Mouse (Mus musculus) right cerebral cortex, postnatal 25 days (tissue): ENCODE data around the gene Large1.
"Not testable (repeated sequence)": the region's sequence is repeated elsewhere in the genome, so short reads cannot be mapped to it uniquely, and the experiment has no call there.

Experiments
- DNase-seq: peaks from one replicate; pipeline ENCODE4 v3.0.0; 2022

The Large1 gene

DNA sequence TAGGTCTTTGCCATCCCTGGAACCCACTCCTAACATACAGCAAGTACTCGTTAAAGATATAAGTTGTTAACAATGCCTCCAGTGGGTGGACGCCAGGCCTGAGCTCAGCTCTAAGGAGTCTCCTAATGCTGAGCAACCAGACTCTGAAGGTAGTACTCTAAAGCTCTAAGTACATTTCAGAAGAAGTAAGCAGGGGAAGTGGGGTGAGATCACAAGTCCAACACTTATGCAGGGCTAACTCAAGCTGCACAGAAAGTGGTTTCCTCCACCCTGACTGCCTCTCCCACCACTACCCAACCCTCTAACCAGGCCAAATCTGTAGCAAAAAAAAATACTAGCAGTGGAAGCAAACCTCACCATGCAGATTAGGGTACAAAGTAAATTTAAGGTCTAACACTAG is 61.7 kb downstream of the Large1 start:
- no peak for DNase-seq

GRCm38 (mm10) chr8:73290636-73291035 is 62.7 kb downstream of the Large1 start:
- no peak for DNase-seq

GRCm38 (mm10) chr8:73289831-73290230 is 63.5 kb downstream of the Large1 start:
- no peak for DNase-seq

DNA sequence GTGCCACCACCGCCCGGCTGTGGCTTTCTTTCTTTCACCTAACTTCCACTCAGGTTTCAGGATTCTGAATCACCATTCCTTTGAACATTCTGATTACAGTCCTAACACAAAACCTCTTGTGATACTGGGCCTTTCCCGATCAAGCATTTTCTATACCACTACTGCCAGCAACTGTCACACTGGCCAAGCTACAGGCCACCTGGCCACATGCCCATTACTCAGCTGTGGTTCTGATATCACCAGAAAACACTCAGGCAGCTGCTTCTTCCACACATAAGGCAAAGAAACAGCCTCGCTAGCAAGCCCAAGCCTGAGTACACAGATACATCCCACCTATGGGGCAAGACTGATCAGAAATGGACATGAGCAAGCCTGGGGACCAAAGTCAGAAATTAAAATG is 71.3 kb downstream of the Large1 start:
- DNase-seq, result no peak

DNA sequence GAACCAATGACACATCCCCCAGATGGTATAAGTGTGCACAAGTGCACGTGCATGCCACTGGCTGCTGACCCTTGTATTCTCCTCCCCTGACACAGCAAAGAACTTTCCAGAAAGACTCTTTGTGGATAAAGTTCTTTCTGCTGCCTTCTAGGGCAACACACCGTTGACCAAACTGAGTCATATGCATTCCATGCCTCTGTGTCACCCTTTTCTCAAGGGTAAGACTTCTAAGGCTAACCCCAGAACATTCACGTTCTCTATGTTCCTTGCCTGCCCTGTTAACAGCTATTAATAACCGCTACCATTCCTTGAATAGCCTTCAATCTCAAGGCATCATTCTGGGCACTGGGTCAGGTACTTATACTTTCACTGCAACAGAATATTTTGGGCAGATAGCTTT is 77.3 kb downstream of the Large1 start:
- DNase-seq, result no peak

GRCm38 (mm10) chr8:73275445-73275844 is 77.9 kb downstream of the Large1 start:
- DNase-seq, result not testable (repeated sequence)

- no peak for DNase-seq
These were observed 80.2 kb downstream of the Large1 start for GRCm38 (mm10) chr8:73273150-73273549.

GRCm38 (mm10) chr8:73270991-73271390 is 82.3 kb downstream of the Large1 start:
- DNase-seq, result no peak

- no peak for DNase-seq
These were observed 95.4 kb downstream of the Large1 start for GRCm38 (mm10) chr8:73257981-73258380.

DNA sequence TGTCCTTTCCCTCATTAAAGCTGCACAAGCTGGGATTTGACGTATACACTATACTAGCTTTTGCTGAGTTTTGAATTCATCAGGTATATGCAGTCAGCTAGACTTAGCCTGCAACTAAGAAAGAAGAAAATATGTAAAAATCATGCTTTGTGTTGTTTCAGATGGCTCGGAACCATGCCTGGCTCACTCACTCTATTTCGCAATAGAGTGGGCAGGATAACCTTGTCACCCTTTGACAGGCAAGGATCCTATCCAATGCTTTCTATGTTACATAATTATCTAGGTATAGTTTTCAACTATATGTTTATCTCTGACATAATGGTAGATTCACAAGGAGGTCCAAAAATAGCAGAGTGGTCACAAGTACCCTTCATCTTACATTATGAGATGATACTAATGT is 109.2 kb downstream of the Large1 start:
- DNase-seq, result no peak

- DNase-seq, result no peak
These were observed 111.3 kb downstream of the Large1 start for GRCm38 (mm10) chr8:73242066-73242465.

GRCm38 (mm10) chr8:73234209-73234608 is 119.1 kb downstream of the Large1 start:
- no peak for DNase-seq

DNA sequence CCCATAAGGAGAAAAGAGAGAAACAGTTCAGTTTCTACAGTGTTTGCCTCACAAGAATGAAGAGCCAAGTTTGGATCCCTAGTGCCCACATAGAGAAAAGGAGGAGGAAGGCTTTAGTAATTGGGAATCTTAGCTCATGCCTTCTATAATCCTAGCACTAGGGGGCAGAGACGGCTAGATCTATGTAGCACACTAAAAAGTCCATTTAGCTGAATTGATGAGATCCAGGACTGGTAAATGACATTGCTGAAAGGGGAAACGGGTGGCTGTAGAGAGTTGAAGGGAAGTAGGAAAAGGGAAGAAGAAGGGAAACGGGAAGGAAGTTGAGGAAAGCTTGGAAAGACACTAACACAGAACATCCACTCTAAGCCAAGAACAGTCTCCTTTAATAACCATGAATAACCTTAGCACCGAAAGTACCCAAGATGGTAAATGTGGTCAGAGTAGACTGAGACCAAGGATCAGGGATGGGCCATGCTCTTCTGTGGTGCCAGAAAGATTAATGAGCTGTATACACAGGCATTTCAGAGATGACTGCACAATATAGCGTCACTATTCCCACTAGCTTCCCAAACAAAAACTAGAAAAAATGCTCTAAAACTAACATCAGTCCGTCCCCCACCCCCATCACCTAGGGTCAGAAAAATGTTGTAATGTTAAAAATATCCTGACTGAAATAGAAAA is 119.8 kb downstream of the Large1 start:
- DNase-seq, result peak; percentile 31

GRCm38 (mm10) chr8:73226841-73227240 is 126.5 kb downstream of the Large1 start:
- DNase-seq, result no peak

- DNase-seq, result no peak
These were observed 127.7 kb downstream of the Large1 start for GRCm38 (mm10) chr8:73225654-73226053.

- no peak for DNase-seq
These were observed 134.0 kb downstream of the Large1 start for GRCm38 (mm10) chr8:73219178-73219811.

- DNase-seq, result no peak
These were observed 146.5 kb downstream of the Large1 start for GRCm38 (mm10) chr8:73206831-73207230.

DNA sequence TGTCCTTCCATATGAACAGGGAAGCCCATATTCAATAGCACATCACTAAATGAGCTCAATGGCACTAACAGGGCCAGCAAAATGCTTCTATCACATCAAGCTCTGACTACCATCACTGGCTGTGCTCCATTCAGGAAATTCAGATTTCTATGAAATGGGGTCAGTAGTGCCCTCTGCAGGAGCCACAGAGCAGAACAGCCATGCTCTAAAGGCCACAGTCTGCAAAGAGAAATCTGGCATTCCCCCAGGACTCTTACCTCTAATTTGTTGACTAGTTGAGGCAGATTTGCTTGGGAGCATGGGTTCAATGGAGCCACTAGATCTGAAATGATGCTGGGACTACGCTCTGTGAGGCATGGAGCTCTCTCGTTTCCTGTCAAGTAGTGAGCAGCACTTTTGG is 151.5 kb downstream of the Large1 start:
- DNase-seq, result no peak

DNA sequence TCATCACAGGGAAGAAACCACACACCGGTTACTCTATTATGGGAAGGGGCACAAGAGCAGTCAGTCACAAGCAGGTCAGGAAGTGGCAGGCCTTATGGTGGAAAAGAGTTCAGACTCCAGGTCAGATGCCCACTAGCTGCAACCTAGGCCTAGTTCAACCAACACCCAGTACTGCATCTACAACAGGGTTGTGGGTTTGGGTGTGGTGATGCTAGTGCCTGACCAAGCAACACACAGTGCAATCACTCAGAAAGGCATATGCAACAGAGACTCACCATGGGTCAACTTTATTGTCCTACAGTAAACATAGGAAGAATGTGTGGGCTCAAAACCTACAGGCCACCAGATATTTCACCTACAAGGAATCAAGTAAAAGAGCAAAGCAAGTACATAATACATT is 155.6 kb downstream of the Large1 start:
- DNase-seq, result no peak

GRCm38 (mm10) chr8:73188684-73189083 is 164.7 kb downstream of the Large1 start:
- no peak for DNase-seq

DNA sequence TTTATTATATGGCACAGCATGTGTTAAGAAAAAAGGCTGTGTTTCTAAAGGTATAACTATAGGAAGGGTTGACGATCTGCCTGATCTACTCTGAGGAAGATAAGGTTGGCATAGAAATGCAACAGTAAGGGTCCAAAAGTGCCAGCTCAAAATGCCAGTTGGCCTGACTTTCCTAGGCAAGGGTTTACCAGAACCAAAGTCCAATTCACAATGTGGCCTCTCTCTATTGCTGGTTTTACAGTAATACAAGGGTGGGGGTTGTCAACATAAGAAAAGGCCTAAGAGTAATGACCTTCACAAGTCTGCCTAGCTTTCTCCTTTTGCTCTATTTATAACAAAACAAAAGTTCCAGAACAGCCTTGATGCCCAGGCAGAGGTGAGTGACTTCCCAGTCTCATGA is 166.0 kb downstream of the Large1 start:
- no peak for DNase-seq

DNA sequence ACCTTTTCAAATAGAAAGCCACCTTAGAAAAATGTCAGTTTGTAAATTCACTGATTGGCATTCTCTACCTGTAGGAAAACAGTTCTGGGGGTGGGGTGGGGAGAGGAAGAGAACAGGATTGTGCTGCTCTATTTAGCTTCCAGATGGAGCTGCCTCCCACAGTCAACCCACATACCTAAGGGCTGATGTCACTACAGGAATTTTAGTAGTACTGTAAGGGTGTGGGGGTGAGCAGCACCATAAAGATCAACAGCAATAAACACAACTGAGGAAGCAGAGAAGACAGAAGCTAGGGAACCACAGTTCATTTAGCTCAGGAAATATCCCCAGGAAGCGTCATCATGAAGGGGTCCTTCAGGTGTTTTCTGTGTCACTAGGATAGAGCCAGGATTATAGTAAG is 174.9 kb downstream of the Large1 start:
- DNase-seq, result peak; percentile 34

GRCm38 (mm10) chr8:73172661-73173060 is 180.7 kb downstream of the Large1 start:
- DNase-seq, result no peak

DNA sequence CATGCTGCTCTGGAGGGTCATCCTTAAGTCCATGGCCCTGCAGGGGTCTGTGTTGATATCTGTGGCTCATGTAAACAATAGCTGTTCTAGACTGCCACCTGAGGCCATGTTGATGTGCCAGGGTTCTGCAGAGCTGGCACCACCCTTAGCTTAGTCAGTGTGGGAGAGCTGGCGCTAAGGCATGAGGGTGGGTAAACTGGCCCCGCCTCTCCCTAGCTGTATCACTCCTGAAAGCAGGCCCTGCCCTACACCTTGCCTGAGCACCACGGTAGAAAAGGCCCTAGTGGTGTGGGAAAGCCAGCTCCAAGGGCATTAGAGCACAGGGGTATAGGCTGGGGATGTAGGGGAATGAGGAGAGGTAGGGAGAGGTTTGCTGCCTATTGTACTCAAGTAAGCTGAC is 191.3 kb downstream of the Large1 start:
- DNase-seq, result no peak

DNA sequence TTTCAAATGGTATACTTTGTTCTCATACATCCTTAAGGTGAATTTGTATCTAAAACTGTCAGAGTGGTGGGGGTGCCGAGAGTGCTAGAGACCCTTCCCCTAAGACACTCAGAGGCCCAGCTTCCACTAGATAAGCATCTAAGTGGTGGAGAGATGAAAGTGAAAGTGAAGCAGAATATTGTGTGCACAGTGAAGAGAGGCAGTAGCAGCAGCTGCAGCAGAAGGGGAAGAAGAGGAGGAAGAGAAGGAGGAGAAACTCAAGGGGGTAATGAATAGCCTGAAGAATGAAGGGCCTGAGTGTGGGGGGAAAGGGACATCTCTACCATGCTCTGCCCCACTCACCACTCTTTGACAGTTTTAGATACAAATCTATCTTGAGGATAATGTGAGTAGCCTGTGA is 191.8 kb downstream of the Large1 start:
- DNase-seq, result no peak
